Mouse (Mus musculus): ENCODE results near the gene Grn. TPM values are rescaled to one million over a fixed set of nuclear protein-coding genes. Genes with fewer than 3 reads are reported as not detected.

The Grn gene
- polyA plus RNA-seq, 1 experiment from 2014 or later, result 220 TPM

DNA sequence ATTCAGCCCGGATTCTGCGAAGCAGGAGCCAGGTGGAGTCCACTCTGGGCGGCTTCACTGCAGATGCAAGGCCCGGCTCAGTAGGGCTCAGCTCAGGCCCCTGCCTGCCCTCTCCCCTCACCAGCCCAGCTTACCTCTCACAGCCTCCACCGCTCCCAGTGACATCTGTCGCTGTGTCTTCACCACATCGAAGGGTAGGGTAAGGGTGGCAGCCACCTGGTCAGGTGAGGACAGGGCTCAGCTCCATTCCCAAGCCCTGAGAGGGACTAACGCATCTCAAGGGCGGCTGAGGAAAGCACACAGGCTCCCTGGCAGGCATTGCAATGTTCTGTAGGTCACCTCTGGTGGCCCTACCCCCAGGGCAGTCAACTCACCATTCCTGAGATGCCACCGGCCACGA lies 26.5 kb upstream of the Grn start:
- H3K27ac ChIP-seq (replicated peaks), result no peak overlapping the region
- H3K9me3 ChIP-seq, result no peaks in the 10 kb centered on the region
- peaks cover 30% of the 10 kb centered on the region for H3K36me3 ChIP-seq
- H3K4me3 ChIP-seq, result no peak overlapping the region
- no peak overlapping the region for H3K9ac ChIP-seq
- 93% methylated on average over 11 of the region's 11 CpGs for WGBS
- peaks cover 49% of the 10 kb centered on the region for H3K27me3 ChIP-seq (replicated peaks)
- H3K4me1 ChIP-seq, result peaks cover 35% of the 10 kb centered on the region
- ATAC-seq (ENCODE audit: extremely low read depth, insufficient number of reproducible peaks, low FRiP score, low TSS enrichment), result no peak
- H3K4me2 ChIP-seq, result no peak overlapping the region

DNA sequence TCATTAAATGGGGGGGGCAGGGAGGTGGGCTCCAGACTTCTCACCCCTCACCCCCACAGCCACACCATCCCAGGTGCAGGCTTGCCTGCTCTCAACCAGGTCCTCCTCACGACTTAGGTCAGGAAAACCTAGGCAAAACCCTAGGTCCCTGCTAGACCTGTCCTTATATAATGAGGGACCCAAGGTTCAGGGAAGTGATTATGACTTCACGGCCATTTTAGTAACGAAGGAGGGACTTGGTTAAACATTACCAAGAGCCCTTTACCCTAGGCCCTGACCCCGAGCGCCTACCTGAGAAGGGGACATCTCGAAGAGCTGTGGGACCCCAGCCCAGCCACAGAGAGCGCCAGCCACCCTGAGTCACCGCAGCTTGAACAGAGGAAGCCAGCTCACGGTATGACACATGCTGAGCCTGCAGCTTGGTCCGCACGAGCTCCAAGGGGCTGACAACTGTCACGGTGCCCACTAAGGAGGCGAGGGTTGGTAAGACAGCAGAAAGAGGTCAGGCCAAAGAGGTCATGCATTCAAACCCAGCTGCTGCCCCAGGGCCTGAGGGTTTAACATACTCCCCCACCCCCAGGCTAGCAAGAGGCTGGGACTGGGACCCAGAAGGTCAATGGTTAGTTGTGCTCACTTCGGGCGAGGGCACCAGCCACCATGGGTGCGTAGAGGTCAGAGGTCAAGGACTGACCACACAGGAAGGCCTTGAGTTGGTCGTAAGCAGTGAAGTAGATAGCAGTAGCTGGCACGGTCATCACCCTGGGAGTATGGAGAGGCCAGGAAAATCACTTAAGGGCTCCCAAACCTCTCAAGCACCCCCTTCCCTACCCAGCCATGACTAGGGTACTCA lies 25.7 kb upstream of the Grn start:
- Histone ChIP-seq H3K4me1 (peaks cover 34% of the 10 kb centered on the region), H3K36me3 (peaks cover 30% of the 10 kb centered on the region), H3K9me3 (no peaks in the 10 kb centered on the region), H3K4me3 (no peak overlapping the region), H3K9ac (peak overlapping the region; percentile 19; the same call in 1 of the 2 replicates), H3K27me3 (replicated peaks) (peaks cover 41% of the 10 kb centered on the region), H3K4me2 (peak overlapping the region; percentile 33), H3K27ac (replicated peaks) (no peak overlapping the region)
- 83% methylated on average over 18 of the region's 18 CpGs for WGBS
- no peak for ATAC-seq (ENCODE audit: extremely low read depth, insufficient number of reproducible peaks, low FRiP score, low TSS enrichment)

DNA sequence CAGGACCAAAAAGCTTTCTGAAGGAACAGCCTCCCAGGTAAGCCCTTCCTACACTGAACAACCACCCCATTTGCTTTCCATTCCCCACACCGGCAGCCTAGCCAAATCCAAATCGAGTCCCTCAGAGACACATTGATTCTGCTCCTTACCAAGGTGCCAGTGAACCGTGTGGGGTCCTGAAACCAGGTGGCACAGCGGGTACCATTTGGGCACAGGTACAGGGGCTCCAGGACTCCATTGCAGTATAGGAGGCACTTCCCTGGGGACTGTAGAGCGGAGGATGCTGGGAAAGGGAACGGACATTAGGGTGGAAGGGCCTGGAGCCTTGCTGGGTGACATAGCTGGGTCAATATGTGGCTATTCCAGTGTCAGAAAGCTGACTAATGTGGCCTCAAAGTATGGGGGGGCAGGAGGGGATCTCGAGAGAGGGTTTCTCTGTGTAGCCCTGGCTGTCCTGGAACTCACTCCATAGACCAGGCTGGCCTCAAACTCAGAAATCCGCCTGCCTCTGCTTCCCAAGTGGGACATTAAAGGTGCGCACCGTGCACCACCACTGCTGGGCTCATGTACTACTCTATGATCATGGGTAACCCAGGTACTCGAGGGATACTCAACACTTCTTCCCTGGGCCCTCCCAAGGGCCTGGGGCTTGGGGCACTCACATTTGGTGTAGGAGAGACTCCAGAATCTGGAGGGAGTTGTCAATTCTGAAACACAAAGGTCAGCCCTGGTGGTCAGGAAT lies 24.4 kb upstream of the Grn start:
- peaks cover 31% of the 10 kb centered on the region for H3K4me1 ChIP-seq
- ATAC-seq (ENCODE audit: extremely low read depth, insufficient number of reproducible peaks, low FRiP score, low TSS enrichment), result no peak
- H3K27ac ChIP-seq (replicated peaks), result no peak overlapping the region
- H3K4me2 ChIP-seq, result peak overlapping the region; percentile 83
- 84% methylated on average over 11 of the region's 11 CpGs for WGBS
- H3K27me3 ChIP-seq (replicated peaks), result peaks cover 28% of the 10 kb centered on the region
- H3K9me3 ChIP-seq, result no peaks in the 10 kb centered on the region
- H3K9ac ChIP-seq, result peak overlapping the region; percentile 96
- H3K4me3 ChIP-seq, result peak overlapping the region; percentile 93
- H3K36me3 ChIP-seq, result peaks cover 30% of the 10 kb centered on the region

DNA sequence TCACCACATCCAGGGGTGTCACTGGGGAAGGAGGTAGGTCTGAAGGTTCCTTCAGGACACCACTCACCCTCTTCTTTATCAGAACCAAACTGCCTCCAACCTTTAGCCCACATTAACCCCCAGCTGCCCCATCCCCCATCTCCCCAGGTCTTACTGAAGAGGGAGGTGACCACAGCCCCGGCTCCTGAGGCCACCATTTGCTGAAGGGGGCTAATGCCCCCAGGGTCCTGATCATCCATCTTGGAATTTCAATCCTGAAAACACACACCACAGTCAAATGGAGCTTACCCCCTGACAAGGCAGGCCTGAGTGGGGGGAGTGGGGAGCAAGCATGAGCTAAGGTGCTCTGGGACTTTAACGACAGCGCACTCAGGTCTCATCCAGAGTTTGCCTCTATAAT lies 23.7 kb upstream of the Grn start:
- 8% methylated on average over 3 of the region's 3 CpGs for WGBS
- Histone ChIP-seq H3K4me1 (peaks cover 35% of the 10 kb centered on the region), H3K4me2 (peak overlapping the region; percentile 83), H3K36me3 (peaks cover 30% of the 10 kb centered on the region), H3K27ac (replicated peaks) (peak overlapping the region; percentile 97), H3K9me3 (no peaks in the 10 kb centered on the region), H3K4me3 (peak overlapping the region; percentile 93), H3K9ac (peak overlapping the region; percentile 96), H3K27me3 (replicated peaks) (peaks cover 21% of the 10 kb centered on the region)
- ATAC-seq (ENCODE audit: extremely low read depth, insufficient number of reproducible peaks, low FRiP score, low TSS enrichment), result no peak

DNA sequence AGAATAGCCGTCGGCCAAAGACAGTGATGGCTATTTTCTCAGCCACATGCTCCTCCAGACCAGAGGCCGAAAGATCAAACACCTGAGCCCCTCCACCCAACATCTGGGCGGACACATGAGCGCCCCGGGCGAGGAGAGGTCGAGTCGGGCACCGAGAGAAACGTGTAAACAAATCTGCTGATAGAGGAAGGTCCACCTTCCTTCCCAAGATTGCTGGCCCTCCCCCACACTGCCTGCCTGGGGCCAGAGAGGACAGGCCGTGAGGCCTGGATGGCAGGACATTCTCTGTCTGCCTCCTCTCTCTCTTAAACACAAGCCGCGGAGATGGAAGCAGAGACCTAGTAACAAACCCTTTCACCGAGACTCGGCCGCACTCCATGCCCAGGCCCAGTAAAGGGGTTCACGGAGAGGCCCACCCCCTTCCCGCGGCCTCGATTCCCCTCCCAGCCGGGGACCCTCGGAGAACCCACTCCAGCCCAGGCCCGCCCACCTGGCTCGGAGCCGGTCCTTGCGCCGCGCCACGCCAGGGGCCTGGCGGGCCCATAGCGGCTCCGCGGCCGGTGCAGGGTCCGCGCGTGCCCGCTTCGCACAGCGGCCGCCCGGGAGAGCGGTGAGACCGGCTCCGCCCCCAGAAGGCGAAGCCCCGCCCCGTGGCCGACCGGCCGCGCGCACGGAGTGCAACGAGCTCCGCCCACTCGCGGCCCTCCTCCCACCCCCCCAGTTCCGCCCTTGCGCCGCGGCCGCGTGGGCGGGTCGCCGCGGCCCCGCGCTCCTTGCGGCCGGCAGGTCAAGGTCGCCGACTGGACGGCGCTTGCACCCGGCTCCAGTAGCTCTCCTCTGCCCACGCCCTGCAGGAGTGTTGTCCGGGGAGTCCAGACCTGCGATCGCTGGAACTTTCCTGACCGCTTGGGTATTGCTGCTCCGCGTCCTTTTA lies 22.9 kb upstream of the Grn start:
- H3K4me3 ChIP-seq, result peak overlapping the region; percentile 93
- under 1% methylated on average over 76 of the region's 85 CpGs for WGBS
- peak overlapping the region; percentile 96 for H3K9ac ChIP-seq
- no peaks in the 10 kb centered on the region for H3K9me3 ChIP-seq
- H3K27ac ChIP-seq (replicated peaks), result peak overlapping the region; percentile 97
- peaks cover 14% of the 10 kb centered on the region for H3K27me3 ChIP-seq (replicated peaks)
- ATAC-seq (ENCODE audit: extremely low read depth, insufficient number of reproducible peaks, low FRiP score, low TSS enrichment), result peak; percentile 79
- peaks cover 29% of the 10 kb centered on the region for H3K36me3 ChIP-seq
- peaks cover 38% of the 10 kb centered on the region for H3K4me1 ChIP-seq
- H3K4me2 ChIP-seq, result peak overlapping the region; percentile 83

DNA sequence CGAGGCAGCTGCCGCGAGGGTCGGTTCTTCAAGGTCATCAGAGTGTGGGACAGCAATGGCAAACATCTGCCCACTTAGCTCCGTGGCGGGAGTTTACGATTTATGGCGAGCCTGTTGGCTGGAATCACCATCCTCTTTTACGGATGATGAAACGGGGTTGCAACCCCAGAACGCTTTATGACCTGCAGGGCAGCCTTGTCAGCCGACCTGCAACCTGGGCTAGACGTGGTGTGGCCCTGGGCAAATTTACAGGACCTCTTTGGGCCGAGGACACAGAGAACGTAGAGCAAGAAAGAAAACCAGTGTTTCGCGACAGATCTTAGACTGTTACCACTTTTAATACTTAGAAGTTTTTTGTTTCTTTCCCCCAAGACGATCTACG lies 22.3 kb upstream of the Grn start, which contains the start of gene Slc25a39:
TSS of gene Slc25a39 (minus strand) at position 113 of the 382 bp plus-strand sequence.
- no peak for ATAC-seq (ENCODE audit: extremely low read depth, insufficient number of reproducible peaks, low FRiP score, low TSS enrichment)
- Histone ChIP-seq H3K36me3 (peaks cover 23% of the 10 kb centered on the region), H3K9me3 (no peaks in the 10 kb centered on the region), H3K27me3 (replicated peaks) (peaks cover 7% of the 10 kb centered on the region), H3K27ac (replicated peaks) (peak within 1 kb of the TSS; percentile 97), H3K4me3 (peak within 1 kb of the TSS; percentile 93), H3K4me1 (peaks cover 38% of the 10 kb centered on the region), H3K9ac (peak within 1 kb of the TSS; percentile 96), H3K4me2 (peak within 1 kb of the TSS; percentile 83)
- WGBS, result under 1% methylated on average over 19 of the region's 19 CpGs

DNA sequence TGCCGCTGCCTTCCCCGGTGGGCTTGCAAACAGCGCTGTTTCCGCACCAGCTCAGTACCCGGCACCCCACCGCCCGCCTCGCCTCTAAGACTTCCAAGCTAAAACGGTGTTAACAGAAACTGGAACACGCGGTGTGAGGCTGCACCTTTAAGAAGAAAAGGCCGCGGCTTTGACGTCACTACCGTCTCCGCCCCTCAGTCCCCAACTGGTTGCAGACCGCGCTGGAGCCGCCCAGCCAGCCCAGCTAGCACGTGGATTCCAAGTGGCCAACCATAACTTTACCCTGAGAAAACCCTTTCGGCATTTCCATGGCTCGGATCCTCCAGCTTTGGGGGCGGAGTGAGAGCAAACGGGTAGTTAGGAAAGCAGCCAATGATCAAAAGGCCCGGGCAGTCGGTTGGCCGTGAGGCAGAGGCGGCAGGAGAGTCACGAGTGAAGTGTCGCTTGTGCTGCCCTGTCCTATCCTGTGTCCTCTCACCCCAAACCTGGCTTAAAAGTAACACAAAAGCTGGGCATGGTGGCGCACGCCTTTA lies 21.7 kb upstream of the Grn start:
- Histone ChIP-seq H3K4me2 (peak overlapping the region; percentile 83), H3K9ac (peak overlapping the region; percentile 96), H3K27ac (replicated peaks) (peak overlapping the region; percentile 97), H3K27me3 (replicated peaks) (peaks cover 5% of the 10 kb centered on the region; the same call in 1 of the 2 replicates), H3K9me3 (no peaks in the 10 kb centered on the region), H3K36me3 (peaks cover 17% of the 10 kb centered on the region), H3K4me1 (peaks cover 38% of the 10 kb centered on the region), H3K4me3 (peak overlapping the region; percentile 93)
- ATAC-seq (ENCODE audit: extremely low read depth, insufficient number of reproducible peaks, low FRiP score, low TSS enrichment), result peak; percentile 79
- WGBS, result under 1% methylated on average over 32 of the region's 32 CpGs

DNA sequence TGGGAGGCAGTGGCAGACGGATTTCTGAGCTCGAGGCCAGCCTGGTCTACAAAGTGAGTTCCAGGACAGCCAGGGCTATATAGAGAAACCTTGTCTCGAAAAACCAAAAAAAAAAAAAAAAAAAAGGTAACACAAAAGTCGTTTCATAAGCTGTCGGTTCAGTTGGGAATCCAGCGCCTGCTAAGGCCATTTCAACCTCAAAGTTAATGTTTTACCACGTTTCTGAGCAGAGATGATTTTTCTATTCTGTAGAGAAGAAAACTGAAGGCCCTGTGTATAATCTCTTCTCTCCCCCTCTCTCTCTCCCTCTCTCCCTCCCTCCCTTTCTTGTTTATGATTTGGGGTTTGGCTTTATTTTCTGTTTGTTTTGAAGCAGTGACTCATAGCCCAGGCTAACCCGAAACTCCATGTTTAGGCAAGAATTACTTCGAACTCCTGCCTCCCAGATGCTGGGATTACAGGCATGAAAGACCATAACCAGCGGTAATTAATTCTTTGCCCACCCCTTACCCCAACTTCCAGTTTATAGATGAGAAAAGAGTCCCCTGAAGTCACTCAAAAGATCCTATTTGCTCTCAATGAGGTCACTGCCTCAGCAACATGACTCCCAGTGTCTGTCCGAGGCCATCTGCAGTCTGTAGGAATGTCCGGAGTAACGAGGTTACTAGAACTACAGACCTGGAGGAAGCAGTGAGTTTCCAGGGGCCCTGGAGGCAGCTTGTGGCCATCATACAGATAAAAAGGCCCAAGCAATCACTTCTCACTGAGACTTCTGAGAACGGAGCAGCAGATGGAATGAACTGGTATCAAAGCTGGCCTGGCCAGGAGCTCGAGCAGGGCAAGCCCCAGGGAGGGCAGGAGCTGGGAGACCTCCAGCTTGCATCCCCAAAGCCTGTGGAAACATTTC lies 21.0 kb upstream of the Grn start:
- 36% methylated on average over 15 of the region's 15 CpGs for WGBS
- H3K4me1 ChIP-seq, result peaks cover 38% of the 10 kb centered on the region
- ATAC-seq (ENCODE audit: extremely low read depth, insufficient number of reproducible peaks, low FRiP score, low TSS enrichment), result no peak
- H3K36me3 ChIP-seq, result peaks cover 10% of the 10 kb centered on the region
- peak overlapping the region; percentile 83 for H3K4me2 ChIP-seq
- H3K9ac ChIP-seq, result peak overlapping the region; percentile 73
- H3K4me3 ChIP-seq, result peak overlapping the region; percentile 93
- 0 out of 2 replicates have a peak, but pooled peaks cover 3% of the 10 kb centered on the region for H3K27me3 ChIP-seq (replicated peaks)
- H3K9me3 ChIP-seq, result no peaks in the 10 kb centered on the region
- peak overlapping the region; percentile 97 for H3K27ac ChIP-seq (replicated peaks)

DNA sequence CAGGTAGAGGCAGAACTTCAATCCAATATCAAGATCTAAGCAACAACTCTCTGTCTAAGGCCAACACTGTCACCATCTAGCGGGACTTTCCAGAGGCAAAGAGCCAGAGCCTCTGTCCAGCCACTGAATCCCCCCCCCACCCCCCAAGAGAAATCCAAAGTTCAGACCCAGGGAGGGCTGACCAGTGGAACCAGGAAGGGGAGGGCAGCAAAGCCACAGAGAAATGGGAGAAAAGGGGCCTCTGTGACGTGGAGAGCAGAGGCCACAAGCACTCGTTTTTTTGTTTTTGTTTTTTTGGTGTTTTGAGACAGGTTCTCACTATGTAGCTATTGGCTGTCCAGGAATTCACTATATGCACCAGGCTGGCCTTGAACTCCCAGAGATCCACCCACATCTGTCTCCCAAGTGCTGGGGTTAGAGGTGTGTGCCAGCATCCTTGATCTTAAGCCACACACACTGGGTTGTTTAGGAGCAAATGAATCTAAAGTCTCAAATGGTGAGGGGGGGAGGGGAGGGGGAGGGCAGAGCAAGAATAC lies 20.3 kb upstream of the Grn start:
- WGBS, result 71% methylated on average over 3 of the region's 3 CpGs
- Histone ChIP-seq H3K9ac (peak overlapping the region; percentile 73; the same call in 1 of the 2 replicates), H3K9me3 (no peaks in the 10 kb centered on the region), H3K27me3 (replicated peaks) (peaks cover 3% of the 10 kb centered on the region; the same call in 1 of the 2 replicates), H3K4me2 (peak overlapping the region; percentile 83), H3K27ac (replicated peaks) (peak overlapping the region; percentile 97), H3K36me3 (peaks cover 2% of the 10 kb centered on the region), H3K4me3 (no peak overlapping the region), H3K4me1 (peaks cover 38% of the 10 kb centered on the region)
- no peak for ATAC-seq (ENCODE audit: extremely low read depth, insufficient number of reproducible peaks, low FRiP score, low TSS enrichment)
